Mouse (Mus musculus) adipocyte (in vitro differentiated cells): ENCODE data around the gene B3galt5.
"Not testable (repeated sequence)": the region's sequence is repeated elsewhere in the genome, so short reads cannot be mapped to it uniquely, and the experiment has no call there.

ENCODE experiments used
- DNase-seq: peaks from one replicate; pipeline ENCODE4 v3.0.0-alpha.2; 2016; ENCODE audit warnings: low spot score

Gene B3galt5

GRCm38 (mm10) chr16:96271736-96272135 lies 36.1 kb downstream of the B3galt5 start:
- no peak for DNase-seq

- no peak for DNase-seq
These were observed 37.5 kb downstream of the B3galt5 start for GRCm38 (mm10) chr16:96272929-96273619.

GRCm38 (mm10) chr16:96276596-96276995 lies 41.0 kb downstream of the B3galt5 start:
- no peak for DNase-seq

- no peak for DNase-seq
These were observed 43.1 kb downstream of the B3galt5 start for GRCm38 (mm10) chr16:96278491-96279224.

GRCm38 (mm10) chr16:96280719-96281605 lies 45.4 kb downstream of the B3galt5 start:
- no peak for DNase-seq

GRCm38 (mm10) chr16:96282566-96282965 lies 47.0 kb downstream of the B3galt5 start:
- no peak for DNase-seq

- DNase-seq, result no peak
These were observed 56.3 kb downstream of the B3galt5 start for GRCm38 (mm10) chr16:96291885-96292284.

- no peak for DNase-seq
These were observed 57.1 kb downstream of the B3galt5 start for GRCm38 (mm10) chr16:96292530-96293173.

GRCm38 (mm10) chr16:96298075-96298474 lies 62.5 kb downstream of the B3galt5 start:
- DNase-seq, result no peak

GRCm38 (mm10) chr16:96298574-96298973 lies 63.0 kb downstream of the B3galt5 start:
- DNase-seq, result no peak

GRCm38 (mm10) chr16:96303356-96303755 lies 67.8 kb downstream of the B3galt5 start:
- DNase-seq, result no peak

- DNase-seq, result no peak
These were observed 68.8 kb downstream of the B3galt5 start for GRCm38 (mm10) chr16:96304438-96304837.

GRCm38 (mm10) chr16:96306905-96307304 lies 71.3 kb downstream of the B3galt5 start:
- no peak for DNase-seq

- DNase-seq, result no peak
These were observed 82.2 kb downstream of the B3galt5 start for GRCm38 (mm10) chr16:96317803-96318202.

- DNase-seq, result no peak
These were observed 87.1 kb downstream of the B3galt5 start for GRCm38 (mm10) chr16:96322739-96323138.

- DNase-seq, result no peak
These were observed 87.6 kb downstream of the B3galt5 start for GRCm38 (mm10) chr16:96323166-96323565.

- DNase-seq, result no peak
These were observed 90.8 kb downstream of the B3galt5 start for GRCm38 (mm10) chr16:96326110-96326999.

GRCm38 (mm10) chr16:96327251-96327650 lies 91.7 kb downstream of the B3galt5 start:
- not testable (repeated sequence) for DNase-seq

GRCm38 (mm10) chr16:96339570-96339969 lies 104.0 kb downstream of the B3galt5 start:
- no peak for DNase-seq

- peak; percentile 71 for DNase-seq
These were observed 105.7 kb downstream of the B3galt5 start for GRCm38 (mm10) chr16:96341269-96341668.

- DNase-seq, result no peak
These were observed 106.3 kb downstream of the B3galt5 start for GRCm38 (mm10) chr16:96341945-96342344.
